Mouse (Mus musculus): ENCODE results near the gene Zbtb1.

Zbtb1 gene

DNA sequence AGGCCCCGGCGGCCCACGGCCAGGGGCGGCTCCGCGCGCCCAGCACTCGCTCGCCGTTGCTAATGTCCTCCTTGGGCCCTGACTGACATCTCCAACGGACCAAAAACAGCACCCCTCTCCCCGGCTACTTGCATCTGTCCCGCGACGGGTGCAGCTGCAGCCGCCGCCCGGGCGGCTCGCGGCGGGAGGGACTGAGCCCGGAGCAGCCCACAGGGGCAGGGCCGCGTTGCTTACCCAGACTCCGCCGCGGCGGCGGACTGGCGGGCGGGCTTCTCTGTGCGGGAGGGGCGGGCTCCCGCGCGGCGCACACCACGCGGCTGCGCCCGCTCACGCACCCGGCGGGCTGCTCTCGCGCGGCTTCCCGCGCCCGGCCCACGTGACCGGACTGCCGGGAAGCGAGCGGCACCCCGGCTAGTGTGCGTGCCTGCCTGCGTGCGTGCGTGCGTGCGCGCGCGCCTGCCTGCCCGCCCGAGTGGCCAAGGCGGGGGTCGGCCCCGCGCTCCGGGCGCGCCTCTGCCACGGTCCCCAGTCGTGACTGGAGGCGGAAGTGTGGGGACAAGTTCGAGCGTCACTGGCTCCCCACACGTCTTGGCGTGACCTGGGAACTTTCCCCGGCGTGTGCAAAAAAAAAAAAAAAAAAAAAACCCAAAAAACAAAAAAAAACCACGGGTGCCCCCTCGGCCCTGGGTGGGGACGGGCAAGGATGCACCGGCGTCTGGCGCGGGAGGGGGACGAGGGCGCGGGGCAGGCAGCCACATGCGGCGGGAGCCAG is 674 bp upstream of the Zbtb1 start, which contains the start of gene Zbtb25:
Zbtb25 (minus strand) TSS at position 397 of the 772 bp plus-strand sequence.
- DNase-seq (ENCODE audit: low spot score), result peak; percentile 75

DNA sequence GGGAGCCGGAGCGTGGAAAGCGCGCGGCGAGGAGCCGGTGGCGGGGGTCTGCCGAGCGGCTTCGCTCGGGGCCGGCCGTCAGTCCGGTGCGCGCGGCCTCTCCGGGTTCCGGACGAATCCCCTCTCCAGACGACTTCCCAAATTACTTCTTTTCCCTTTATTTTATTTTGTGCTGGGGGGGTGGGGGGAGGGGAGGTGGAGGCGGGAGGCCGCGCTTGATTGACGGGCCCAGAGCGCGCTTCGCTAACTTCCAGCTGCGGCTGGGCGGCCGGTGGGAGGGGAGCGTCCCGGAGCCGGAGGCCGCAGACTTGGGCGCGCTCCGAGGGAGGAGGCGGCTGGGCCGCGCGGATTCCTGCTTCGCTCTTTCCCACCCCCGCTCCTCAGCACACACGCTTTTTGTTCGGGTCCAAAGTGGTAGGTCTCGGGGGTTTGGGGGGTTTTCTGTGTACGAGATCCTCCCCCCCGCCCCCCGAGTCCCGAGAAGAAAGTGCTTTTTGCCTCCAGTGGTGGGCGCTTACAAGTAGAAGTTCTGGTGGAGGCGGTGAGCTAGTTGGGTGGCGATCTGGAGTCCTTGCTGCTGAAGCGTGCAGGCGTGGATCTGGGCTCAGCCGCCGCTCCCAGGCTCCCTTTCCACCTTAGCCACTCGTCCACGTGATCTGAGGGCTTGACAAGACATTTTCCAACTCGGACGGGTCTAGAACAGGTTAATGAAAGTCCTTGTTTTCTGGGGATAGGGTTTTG is 935 bp downstream of the Zbtb1 start:
- DNase-seq (ENCODE audit: low spot score), result peak; percentile 78

DNA sequence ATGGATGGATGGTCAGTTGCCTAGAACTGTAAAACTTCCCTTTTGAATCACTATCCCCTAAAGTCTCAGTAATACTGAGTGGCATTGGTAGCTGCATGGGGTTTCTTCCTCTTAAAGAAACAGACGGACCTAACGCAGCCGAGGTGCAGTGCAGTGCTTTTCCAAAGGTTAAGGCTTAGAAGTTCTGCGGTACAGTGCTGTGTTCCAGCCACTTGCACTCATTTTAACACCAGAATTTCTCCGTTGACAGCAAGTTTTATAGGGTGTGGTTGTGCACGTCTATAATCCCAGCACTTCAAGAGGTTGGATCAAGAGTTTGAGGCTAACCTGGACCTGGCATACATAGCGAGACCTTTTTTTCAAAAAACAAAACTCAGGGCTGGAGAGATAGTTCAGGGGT is 2.0 kb downstream of the Zbtb1 start:
- DNase-seq (ENCODE audit: low spot score), result no peak

DNA sequence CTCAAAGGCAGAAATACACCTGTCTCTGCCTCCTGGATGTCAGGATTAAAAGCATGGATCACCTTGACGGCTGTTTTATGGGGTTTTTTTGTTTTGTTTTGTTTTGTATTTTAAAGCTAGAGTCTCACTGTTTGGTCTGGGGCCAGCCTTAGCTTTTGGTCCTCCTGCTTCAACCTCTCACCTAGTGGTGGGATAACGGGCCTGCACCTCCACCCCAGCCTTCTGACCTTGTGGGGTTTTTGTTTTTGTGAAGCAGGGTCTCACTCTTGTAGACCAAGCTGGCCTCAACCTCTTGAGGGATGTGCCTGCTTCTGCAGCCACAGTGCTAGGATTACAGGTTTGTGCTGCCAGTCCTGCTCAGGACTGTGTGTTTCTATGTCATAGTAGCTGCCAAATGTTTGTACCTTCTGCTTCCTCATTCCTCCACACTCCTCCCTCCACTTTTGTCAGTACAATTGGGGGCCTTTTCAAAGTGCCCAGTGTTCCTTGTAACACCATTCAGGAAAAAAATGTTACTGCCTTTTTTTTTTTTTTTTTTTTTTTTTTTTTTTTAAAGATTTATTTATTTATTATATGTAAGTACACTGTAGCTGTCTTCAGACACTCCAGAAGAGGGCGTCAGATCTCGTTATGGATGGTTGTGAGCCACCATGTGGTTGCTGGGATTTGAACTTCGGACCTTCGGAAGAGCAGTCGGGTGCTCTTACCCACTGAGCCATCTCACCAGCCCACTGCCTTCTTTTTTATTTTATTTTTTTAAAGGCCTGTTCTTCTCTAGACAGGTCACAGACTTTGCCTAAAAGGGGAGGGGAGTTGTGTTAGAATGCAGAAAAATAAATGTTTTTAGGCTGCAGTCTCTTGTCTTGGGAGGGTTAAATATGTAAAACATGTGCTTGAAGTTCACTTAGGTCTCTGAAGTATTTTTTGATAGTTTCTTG is 3.1 kb downstream of the Zbtb1 start:
- DNase-seq (ENCODE audit: low spot score), result no peak

DNA sequence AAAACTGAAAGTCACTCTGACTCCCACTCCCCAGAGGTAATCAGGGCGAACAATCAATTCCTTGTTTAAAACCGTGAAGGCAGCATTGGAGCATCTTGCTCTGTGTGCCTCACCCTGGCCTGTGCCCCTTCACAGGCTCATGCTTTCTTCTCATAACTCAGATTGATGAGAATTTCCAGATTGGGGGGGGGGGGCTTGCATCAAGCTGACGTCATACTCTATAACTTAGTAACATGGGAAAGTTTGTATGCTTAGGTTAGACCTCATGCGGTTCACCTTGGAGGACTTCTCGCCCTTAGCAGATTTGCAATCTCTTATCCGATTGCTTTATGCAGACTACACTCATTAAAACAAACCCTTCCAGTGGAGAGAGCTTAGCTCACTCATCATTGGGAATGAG is 3.9 kb downstream of the Zbtb1 start:
- DNase-seq (ENCODE audit: low spot score), result no peak

DNA sequence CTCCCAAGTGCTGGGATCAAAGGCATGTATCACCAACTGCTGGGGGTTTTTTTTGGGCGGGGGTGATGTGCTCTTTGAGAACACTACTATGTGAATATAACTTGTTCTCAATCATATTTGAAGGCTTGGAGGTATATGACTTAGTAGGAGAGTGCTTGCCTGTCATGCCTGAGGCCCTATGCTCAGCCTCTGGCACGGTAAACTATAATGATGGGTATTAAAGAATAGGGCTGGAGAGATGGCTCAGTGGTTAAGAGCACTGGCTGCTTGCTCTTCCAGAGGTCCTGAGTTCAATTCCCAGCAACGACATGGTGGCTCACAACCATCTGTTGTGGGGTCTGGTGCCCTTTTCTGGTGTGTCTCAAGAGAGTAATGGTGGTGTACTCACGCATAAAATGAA is 4.8 kb downstream of the Zbtb1 start:
- no peak for DNase-seq (ENCODE audit: low spot score)

DNA sequence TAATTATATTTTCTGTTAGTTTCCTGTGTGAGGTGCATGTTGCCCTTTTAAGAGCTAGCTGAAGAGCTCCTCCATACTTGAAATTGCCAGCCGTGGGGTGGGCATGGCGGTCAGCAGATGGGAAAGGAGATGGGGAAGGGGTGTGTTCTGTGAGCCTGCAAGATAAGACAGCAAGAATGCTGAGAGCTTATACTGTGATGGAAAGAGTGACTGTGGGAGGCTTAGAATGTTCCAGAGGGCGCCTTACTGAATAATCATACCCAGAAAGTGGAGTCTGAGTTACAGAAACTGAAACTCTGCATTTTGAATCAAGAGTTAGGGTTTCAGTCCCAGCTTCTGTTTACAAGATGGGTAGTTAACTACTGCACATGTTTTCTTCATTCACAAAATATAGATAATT is 5.4 kb downstream of the Zbtb1 start:
- DNase-seq (ENCODE audit: low spot score), result no peak

DNA sequence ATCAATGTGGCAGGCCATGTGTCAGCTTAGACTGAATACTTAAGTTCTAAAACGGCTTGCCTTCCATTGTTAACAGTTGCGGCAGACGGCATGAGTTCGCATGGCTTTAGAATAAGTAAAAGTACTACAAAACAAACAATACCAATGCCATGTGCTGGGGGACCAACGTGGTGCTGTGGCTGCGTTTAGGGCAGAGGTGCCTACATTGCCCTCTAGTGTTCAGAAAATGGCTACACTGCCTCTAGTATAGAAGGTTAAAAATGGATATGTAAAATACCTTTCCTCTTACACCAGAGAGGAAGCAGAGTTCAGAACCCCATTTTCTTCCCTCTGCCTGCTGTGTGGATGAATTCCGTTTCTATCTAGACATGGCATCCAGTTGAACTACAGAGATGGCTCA is 6.6 kb downstream of the Zbtb1 start:
- DNase-seq (ENCODE audit: low spot score), result no peak

DNA sequence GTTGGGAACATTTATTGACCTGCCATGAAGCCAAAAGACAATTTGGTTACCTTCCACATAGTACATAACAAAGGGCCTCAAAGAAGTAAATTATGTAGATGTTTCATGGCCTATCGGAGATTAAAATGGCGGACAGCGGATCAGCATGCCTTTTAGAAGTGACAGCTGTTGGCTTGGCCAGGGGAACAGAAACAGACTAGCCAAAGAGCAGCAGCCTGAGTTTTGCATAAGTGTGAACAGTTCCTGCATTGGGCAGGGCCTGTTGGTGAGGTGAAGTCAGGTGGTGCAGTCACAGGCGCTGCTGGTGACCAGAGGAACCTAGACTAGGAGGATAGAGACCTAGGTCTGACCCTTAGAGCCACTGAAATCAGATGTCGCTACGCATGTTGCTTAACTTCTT is 7.0 kb downstream of the Zbtb1 start:
- no peak for DNase-seq (ENCODE audit: low spot score)

DNA sequence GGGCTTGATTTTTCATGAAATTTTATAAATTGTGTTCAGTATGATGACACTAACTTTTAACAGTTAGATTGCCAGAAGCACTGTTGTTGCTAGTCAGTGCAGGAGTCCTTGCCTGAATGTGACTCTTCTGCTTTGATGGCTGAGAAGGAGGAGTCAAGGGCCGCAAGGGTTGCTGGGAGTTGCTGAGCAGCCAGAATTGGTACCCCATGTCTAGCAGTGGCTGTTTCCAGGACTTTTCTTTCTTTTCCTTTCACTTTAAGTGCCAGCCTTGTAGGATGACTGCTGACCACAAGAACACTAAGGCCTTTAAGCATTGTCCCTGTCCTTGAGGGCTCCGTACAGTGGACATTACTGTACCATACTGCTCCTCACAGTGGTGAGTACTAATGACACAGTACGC is 7.7 kb downstream of the Zbtb1 start:
- no peak for DNase-seq (ENCODE audit: low spot score)

DNA sequence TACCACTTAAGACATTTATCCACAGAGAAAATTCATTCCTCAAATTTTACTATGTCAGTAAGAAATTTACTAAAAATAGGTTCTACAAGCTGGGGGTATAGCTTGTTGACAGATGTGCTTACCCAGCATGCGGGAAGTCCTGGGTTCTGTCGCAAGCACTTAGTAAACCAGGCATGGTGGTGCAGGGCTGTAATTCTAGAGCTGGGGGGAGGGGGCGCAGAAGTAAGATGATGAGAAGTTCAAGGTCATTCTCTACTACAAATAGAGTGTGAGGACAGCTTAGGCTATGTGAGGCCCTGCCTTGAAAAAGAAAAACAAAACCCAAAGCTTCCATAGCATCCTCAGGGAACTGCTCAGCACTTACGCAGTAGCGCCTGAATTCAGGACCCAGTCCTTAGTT is 8.5 kb downstream of the Zbtb1 start:
- no peak for DNase-seq (ENCODE audit: low spot score)

DNA sequence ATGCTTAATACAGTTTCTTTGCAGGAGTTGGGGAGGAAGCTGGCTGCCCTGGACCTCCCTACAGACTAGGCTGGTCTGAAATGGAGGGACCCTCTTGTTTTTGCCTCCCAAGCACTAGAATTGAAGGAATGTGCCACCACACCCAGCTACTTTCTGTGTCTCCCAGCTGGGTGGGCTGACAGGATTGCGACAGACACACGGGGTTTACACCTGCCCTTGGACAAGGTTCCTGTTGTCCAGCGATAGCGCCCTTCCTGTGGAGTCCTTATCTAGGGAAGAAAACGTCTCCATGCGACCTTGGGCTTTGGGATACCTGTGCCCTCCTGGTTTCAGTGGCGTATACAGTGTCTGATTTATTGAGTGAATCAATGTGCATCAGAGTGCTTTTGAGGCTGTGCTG is 10.1 kb downstream of the Zbtb1 start:
- DNase-seq (ENCODE audit: low spot score), result no peak

DNA sequence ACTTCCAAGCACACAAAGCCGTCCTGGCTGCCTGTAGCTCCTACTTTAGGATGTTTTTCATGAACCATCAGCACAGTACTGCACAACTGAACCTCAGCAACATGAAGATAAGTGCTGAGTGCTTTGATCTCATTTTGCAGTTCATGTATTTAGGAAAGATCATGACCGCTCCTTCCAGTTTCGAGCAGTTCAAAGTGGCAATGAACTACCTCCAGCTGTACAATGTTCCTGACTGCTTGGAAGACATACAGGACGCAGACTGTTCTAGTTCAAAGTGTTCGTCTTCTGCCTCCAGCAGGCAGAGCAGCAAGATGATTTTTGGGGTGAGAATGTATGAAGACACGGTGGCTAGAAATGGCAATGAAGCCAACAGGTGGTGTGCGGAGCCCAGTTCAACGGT is 15.3 kb downstream of the Zbtb1 start:
- no peak for DNase-seq (ENCODE audit: low spot score)

DNA sequence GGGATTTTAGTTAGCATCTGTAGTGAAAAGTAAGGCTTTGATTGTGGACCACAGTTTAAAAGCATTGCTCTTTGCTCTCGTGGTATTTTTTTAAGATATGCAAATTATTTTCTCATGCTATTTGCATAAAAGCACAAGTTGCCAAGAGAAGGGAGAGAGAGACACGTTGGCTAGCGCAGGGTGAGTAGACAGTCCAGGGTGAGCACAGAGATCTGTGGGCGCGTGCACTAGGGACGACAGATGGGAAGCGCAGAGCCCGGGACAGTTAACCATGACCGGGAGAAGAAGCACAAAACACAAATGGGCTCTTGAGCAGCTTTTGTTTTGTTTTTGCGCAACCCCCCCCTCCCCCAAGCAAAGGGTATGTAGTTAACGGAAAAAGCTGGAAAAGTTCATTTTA is 18.7 kb downstream of the Zbtb1 start:
- DNase-seq (ENCODE audit: low spot score), result no peak

DNA sequence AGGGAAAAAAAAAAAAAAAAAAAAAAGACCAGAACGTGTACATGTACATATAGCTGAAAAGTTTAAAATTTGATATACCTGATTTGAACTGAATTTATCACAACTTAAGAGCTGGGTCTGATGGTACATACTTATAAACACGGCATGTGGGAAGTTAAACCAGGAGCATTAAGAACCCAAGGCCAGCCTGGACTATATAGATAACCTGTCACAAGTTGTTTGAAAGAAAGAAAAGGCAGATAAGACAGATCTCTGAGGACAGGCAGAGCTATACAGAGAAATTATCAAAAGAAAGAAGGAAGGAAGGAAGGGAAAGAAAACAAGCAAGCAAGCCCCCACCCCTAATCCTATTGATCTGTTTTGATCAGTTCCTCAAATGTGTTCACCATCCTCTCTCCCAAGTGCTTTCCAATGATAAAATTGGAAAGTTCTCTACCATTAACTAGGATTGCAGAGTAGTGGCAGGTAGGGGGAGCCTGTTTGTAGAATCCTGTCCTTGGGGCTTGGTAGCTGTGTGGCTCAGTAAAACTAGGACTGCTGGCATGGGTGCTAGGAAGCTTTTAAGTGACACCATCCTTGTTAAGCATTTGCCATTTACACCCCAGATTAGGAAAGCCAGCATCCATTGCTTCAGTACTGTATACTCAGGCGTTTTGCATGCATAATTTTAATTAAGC is 21.7 kb downstream of the Zbtb1 start:
- no peak for DNase-seq (ENCODE audit: low spot score)

DNA sequence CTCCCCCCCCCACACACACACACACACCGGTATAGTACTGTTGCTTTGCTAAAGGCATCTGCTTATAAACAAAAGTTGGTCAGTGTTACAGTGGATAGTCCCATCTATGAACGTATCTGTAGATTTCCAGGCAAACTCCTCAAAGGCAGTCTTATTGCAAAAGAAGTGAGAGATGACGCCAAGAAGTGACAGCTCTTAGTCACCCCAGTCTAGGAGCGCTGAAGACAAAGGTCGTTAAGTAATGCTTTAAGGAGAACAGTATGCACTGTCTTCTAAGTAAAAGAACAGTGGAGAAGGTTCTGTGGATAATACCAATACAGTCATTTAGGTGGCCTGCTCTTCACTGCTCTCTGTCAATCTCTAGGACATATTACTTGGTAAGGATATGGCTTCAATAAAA is 22.9 kb downstream of the Zbtb1 start:
- DNase-seq (ENCODE audit: low spot score), result no peak

DNA sequence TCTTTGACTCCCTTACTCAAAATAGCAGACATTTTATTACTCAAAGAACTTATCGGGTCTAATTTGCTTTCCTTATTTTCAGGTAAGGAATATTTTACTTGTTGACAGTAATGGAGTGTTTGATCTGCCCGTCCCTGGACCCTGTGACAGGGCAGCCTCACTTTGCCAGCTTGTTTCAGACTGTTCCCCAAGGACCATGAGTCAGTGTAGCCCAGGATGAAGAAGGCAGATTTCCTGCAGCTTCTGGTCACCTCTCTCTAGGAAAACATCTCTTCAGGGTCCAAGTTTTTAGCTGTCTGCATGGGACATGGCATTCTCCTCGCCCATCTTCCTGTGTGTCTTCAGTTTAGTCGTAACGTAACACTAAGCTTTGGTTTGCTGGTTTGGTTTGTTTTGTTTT is 27.2 kb downstream of the Zbtb1 start:
- no peak for DNase-seq (ENCODE audit: low spot score)

DNA sequence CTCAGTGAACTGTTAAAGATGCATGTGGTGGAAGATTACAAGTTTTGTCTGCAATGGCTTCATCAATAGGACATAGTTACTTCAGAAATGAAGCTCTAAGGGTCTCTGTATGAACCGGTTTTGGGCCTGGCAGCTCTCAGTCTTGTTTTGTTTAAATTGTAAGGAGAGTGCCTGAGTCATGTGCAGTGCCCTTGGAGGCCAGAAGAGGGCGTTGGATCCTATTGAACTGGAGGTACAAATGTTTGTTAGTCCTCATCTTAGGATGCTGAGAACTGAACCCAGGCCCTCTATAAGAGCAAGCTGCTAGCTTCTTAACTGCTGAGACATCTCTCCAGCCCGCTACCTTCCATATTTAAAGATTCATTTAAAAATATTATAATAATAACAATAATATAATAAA is 31.6 kb downstream of the Zbtb1 start:
- DNase-seq (ENCODE audit: low spot score), result no peak

DNA sequence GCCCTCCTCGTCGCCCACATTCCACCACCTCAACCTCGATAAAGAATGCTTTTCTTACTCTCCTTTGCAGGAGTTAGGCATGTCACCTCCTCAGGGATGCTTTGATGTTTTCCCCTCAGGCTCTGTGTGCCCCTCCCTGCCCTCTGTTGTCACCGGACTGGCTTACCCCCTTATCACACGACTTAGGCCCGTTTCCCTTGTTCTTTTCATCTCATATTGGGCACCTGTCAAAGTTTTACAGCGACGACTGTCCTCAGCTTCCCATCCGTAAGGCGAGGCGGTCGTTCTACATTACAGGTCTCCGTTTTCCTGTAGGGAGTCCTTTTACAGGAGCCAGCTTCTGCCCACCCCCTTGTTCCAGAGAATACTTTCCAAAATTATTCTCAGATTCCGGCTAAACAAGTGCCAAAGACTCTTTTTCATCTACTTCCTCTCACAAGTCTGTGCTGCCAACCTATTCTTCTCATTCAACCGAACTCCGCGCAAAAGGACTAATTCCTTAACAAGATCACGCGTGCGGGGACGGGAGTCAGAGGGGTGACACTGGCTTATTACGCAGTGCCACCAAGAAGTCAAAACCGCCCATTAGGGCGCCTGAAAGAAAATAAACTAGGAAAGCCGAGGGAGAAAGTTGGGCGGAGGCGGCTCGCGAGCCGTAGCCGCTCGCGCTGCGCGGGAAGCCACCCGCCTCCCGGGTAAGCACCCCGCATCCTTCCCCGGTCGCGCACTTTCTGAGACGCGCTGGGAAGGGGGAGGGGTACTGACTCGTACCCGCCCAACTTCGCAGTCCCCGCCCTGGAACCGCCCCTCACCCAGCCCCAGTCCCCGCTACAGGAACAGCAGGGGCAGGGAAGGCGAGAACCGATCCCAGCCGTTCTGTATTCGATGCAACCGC is 33.2 kb downstream of the Zbtb1 start:
- no peak for DNase-seq (ENCODE audit: low spot score)

DNA sequence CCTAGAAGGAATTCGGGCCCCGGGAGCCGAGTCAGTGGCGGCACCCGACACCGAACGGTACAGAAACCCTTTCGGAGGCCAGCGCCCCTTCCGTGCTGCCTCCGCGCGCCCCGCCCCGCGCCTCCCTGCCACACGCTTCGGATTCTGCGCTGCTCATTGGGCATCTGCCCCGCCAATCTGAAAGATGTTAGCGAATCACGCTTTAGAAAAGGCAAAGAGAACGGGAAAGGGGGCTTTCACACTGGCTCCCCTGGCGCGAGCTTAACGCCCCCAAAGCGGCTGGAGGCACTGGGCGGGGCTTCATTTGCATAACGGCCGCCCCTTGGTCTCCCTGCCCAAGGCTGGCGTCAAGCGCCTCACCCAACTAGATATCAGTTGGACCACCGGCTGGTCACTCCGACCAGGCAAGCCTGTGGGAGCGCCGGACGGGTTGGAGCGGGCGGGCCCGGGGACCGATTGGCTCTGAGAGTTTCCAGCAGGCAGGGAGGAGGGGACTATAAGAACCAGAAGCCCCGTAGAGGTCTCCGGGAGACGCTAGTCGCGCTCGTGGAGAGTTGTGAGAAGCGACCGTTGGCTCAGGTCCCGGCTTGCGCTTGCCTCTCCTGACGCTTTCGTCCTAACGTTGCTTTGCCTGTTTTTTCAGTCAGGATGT is 33.9 kb downstream of the Zbtb1 start, which contains the start of gene Hspa2:
Hspa2 (plus strand) TSS at position 291 of the 652 bp plus-strand sequence.
- DNase-seq (ENCODE audit: low spot score), result peak; percentile 99
